Mouse (Mus musculus) midbrain, embryonic 10.5 days (tissue): ENCODE results near the gene Fads1. TPM values are rescaled to one million over a fixed set of nuclear protein-coding genes. Genes with fewer than 3 reads are reported as not detected.
"Not testable (repeated sequence)": the region's sequence is repeated elsewhere in the genome, so short reads cannot be mapped to it uniquely, and the experiment has no call there.

ENCODE experiments used
- DNase-seq: peaks from one replicate; pipeline ENCODE4 v3.0.0-alpha.2; 2017; ENCODE audit warnings: low spot score
- H3K27ac ChIP-seq: fragments of 300-500 bp; sonication (generic); replicated peaks from 2 replicates; pipeline ENCODE4 v1.5.1; 2016; ENCODE audit warnings: mild to moderate bottlenecking
- H3K27me3 ChIP-seq: fragments of 300-500 bp; sonication (generic); 2 replicates; pipeline ENCODE4 v1.6.1; 2016; ENCODE audit warnings: low read depth, mild to moderate bottlenecking; ENCODE audit not compliant: poor library complexity, severe bottlenecking
- H3K36me3 ChIP-seq: fragments of 300-500 bp; sonication (generic); 2 replicates; pipeline ENCODE4 v1.6.1; 2016; ENCODE audit warnings: mild to moderate bottlenecking, moderate library complexity
- H3K4me1 ChIP-seq: fragments of 300-500 bp; sonication (generic); 2 replicates; pipeline ENCODE4 v1.6.1; 2016
- H3K4me3 ChIP-seq: fragments of 300-500 bp; sonication (generic); 2 replicates; pipeline ENCODE4 v1.5.1; 2016; ENCODE audit warnings: mild to moderate bottlenecking, moderate library complexity
- H3K9me3 ChIP-seq: fragments of 300-500 bp; sonication (generic); replicated peaks from 2 replicates; pipeline ENCODE4 v1.6.1; 2016; ENCODE audit warnings: mild to moderate bottlenecking
- WGBS: fragments of 180-500 bp; shearing (Covaris S2); methylation state at CpG from one replicate; pipeline ENCODE4 v1.1.7; 2016; 5-methylcytosine and 5-hydroxymethylcytosine counted together
- polyA plus RNA-seq: library from polyadenylated mRNA; unstranded; fragments of >200 nt; fragmentation: Nextera tagmentation; extraction: Ambion mirVana; gene quantifications from 2 replicates; pipeline ENCODE4 v1.2.1, GENCODE M21; 2016

The Fads1 gene
- 171 and 192 TPM in 2 replicates for polyA plus RNA-seq

GRCm38 (mm10) chr19:10182670-10183298, at the start of gene Fads1:
TSS of gene Fads1 (plus strand) at chr19:10182888.
- H3K9me3 ChIP-seq, result no peaks in the 10 kb centered on the region
- peak within 1 kb of the TSS; percentile 99 for H3K27ac ChIP-seq
- H3K36me3 ChIP-seq, result peaks cover 35% of the 10 kb centered on the region
- peak; percentile 94 for DNase-seq
- H3K4me1 ChIP-seq, result peaks cover 34% of the 10 kb centered on the region
- peak within 1 kb of the TSS; percentile 79 for H3K4me3 ChIP-seq
- no peaks in the 10 kb centered on the region for H3K27me3 ChIP-seq
- WGBS, result under 1% methylated on average over 70 of the region's 70 CpGs

DNA sequence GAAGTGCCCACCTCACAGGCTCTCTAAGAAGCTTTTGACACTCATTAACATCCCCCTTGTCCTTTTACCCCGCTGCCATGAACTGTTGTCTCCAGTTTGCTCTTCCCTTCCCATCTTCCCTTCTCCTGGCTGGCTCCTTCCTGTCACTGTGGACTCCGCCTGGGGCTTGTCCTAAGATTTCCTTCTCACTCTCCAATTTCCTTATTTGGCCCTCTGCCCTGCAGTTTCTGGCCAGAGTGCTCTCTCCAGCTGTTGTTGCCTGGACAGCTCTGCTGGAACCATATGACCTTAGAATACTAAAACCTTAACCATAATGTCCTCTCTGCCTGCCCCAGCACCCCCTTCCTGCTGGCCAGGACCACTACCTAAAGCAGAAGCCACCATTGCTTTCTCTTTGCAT, 48.0 kb upstream of the Fads1 start:
- no peak overlapping the region for H3K27ac ChIP-seq
- no peaks in the 10 kb centered on the region for H3K27me3 ChIP-seq
- peak; percentile 10 for DNase-seq
- 80% methylated on average over 2 of the region's 2 CpGs for WGBS
- H3K4me3 ChIP-seq, result no peak overlapping the region
- no peaks in the 10 kb centered on the region for H3K36me3 ChIP-seq
- H3K9me3 ChIP-seq, result no peaks in the 10 kb centered on the region
- no peaks in the 10 kb centered on the region for H3K4me1 ChIP-seq

GRCm38 (mm10) chr19:10137423-10137822, 45.3 kb upstream of the Fads1 start:
- Histone ChIP-seq H3K9me3 (no peaks in the 10 kb centered on the region), H3K27me3 (no peaks in the 10 kb centered on the region), H3K4me1 (no peaks in the 10 kb centered on the region), H3K27ac (no peak overlapping the region), H3K36me3 (no peaks in the 10 kb centered on the region), H3K4me3 (no peak overlapping the region)
- DNase-seq, result no peak
- WGBS, result 86% methylated on average over 5 of the region's 5 CpGs

DNA sequence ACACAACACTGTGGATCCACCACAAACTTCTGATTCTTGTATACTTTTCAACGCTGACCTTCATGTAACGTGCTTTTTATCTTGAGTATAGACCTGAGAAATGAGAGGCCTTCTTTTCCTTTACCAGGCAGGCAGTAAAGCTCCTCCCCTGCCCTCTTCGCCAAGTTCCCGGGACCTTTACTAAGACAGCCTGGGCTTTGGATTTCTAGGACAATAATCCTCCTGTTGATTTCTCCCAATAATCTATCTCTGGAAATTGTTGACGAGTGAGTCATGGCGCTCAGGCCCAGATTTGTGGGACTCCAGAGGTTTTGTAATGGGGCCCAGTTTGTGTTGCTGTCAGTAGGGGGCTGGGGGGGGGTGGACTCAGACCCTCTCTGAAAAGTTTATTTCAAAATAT, 43.0 kb upstream of the Fads1 start:
- no peak for DNase-seq
- no peak overlapping the region for H3K4me3 ChIP-seq
- H3K27me3 ChIP-seq, result no peaks in the 10 kb centered on the region
- no peak overlapping the region for H3K27ac ChIP-seq
- peaks cover 14% of the 10 kb centered on the region for H3K4me1 ChIP-seq
- H3K36me3 ChIP-seq, result no peaks in the 10 kb centered on the region
- no peaks in the 10 kb centered on the region for H3K9me3 ChIP-seq
- WGBS, result 86% methylated on average over 6 of the region's 6 CpGs

DNA sequence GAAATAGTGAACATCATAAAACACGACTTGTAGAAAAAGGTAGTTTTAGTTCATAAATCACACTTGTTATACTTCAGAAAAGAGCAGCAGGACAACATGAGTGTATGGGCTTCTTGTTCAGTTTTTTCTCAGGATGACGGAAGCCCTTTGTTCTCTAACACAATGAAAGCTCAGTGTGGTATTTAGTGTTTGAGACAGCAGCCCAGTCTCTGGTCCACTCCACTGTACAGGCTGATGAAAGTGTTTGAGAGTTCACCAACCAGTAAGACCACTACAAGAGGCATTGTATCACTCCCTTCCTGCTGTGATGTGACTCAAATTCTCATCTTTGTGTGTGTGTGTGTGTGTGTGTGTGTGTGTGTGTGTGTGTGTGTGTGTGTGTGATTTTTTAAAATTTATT, 39.0 kb upstream of the Fads1 start:
- Histone ChIP-seq H3K9me3 (no peaks in the 10 kb centered on the region), H3K27ac (peak overlapping the region; percentile 53), H3K4me1 (peaks cover 23% of the 10 kb centered on the region), H3K36me3 (no peaks in the 10 kb centered on the region), H3K4me3 (no peak overlapping the region), H3K27me3 (no peaks in the 10 kb centered on the region)
- no peak for DNase-seq
- 51% methylated on average over 2 of the region's 2 CpGs for WGBS

GRCm38 (mm10) chr19:10144464-10144863, 38.2 kb upstream of the Fads1 start:
- Histone ChIP-seq H3K27me3 (no peaks in the 10 kb centered on the region), H3K27ac (peak overlapping the region; percentile 53; the same call in 1 of the 2 replicates), H3K4me3 (no peak overlapping the region), H3K9me3 (no peaks in the 10 kb centered on the region), H3K4me1 (peaks cover 23% of the 10 kb centered on the region), H3K36me3 (no peaks in the 10 kb centered on the region)
- no peak for DNase-seq
- 60% methylated on average over 4 of the region's 4 CpGs for WGBS

GRCm38 (mm10) chr19:10148555-10148954, 34.1 kb upstream of the Fads1 start:
- WGBS, result 88% methylated on average over 6 of the region's 6 CpGs
- no peak for DNase-seq
- Histone ChIP-seq H3K27ac (no peak overlapping the region), H3K36me3 (no peaks in the 10 kb centered on the region), H3K9me3 (0 out of 2 replicates have a peak, but pooled peaks cover 8% of the 10 kb centered on the region), H3K4me3 (no peak overlapping the region), H3K4me1 (peaks cover 20% of the 10 kb centered on the region), H3K27me3 (no peaks in the 10 kb centered on the region)

DNA sequence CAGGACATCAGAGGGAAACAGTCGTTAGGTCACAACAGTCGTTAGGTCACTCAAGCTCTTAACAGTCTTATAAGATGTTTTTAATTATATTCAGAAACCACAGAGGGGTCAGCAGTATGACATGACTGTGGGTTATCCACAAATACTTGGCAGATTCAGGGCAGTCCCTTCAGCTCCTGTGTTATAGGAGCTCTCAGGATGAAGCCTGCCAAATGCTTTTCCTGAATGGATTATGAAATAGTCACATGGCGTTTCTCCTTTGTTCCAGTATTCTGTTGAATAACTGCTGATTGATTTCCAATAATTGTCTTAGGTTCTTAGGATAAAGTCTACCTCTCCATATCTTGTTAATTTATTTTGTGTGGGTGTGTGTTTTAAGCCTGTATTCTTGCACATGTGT, 33.5 kb upstream of the Fads1 start:
- no peak for DNase-seq
- Histone ChIP-seq H3K9me3 (0 out of 2 replicates have a peak, but pooled peaks cover 8% of the 10 kb centered on the region), H3K4me3 (no peak overlapping the region), H3K36me3 (no peaks in the 10 kb centered on the region), H3K27me3 (no peaks in the 10 kb centered on the region), H3K4me1 (peaks cover 14% of the 10 kb centered on the region), H3K27ac (no peak overlapping the region)
- WGBS, result 81% methylated on average over 3 of the region's 3 CpGs

DNA sequence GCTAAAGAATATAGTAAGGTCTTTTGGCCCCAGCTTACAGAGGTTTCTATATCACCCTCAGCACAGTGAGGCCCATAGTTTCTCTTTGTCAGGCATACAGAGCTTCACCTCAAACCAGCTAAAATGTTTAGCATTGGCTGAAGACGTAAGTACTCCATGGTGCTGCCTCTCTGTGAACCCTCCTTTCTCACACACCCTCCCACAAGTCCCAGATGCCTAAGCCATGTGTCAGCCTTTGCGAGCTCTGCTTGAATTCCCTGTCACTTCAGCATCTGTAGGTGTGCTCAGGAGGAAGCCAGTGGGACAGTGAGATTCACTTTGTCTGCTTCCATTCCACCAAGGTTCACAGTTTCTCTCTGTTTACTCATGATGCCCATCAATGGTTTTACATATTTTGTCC, 25.0 kb upstream of the Fads1 start:
- Histone ChIP-seq H3K27ac (no peak overlapping the region), H3K27me3 (no peaks in the 10 kb centered on the region), H3K4me3 (no peak overlapping the region), H3K4me1 (no peaks in the 10 kb centered on the region), H3K36me3 (no peaks in the 10 kb centered on the region), H3K9me3 (0 out of 2 replicates have a peak, but pooled peaks cover 6% of the 10 kb centered on the region)
- no peak for DNase-seq
- WGBS, result 78% methylated on average over 2 of the region's 2 CpGs

- Histone ChIP-seq H3K27ac (no peak overlapping the region), H3K4me3 (no peak overlapping the region), H3K27me3 (no peaks in the 10 kb centered on the region), H3K9me3 (no peaks in the 10 kb centered on the region), H3K36me3 (no peaks in the 10 kb centered on the region), H3K4me1 (no peaks in the 10 kb centered on the region)
- WGBS, result 92% methylated on average over 3 of the region's 3 CpGs
- DNase-seq, result no peak
Measured at GRCm38 (mm10) chr19:10163896-10164295, 18.8 kb upstream of the Fads1 start.

GRCm38 (mm10) chr19:10165928-10166327, 16.8 kb upstream of the Fads1 start:
- not testable (repeated sequence) for H3K36me3 ChIP-seq, H3K9me3 ChIP-seq, DNase-seq, H3K27me3 ChIP-seq, H3K4me1 ChIP-seq, H3K4me3 ChIP-seq, H3K27ac ChIP-seq
- 91% methylated on average over 4 of the region's 4 CpGs for WGBS

DNA sequence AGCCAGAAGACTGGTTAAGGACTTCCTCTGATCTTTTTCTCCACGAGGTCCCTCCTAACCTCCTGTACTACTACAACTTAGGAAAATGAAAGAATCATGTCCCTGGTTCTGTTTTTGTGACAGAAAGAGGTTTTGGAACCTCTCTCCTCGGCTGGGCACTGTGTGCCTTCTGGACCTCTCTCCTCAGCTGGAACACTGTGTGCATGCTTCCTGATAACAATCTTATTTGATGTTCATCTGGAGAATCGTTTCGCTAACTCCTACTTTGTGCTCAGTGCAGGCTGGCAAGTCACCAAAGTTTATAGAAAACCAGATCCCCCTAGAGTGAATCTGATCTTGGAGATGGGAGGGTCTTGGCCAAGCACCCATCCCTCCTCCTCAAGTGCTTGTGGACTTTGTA, 15.6 kb upstream of the Fads1 start:
- H3K4me3 ChIP-seq, result no peak overlapping the region
- no peaks in the 10 kb centered on the region for H3K36me3 ChIP-seq
- H3K4me1 ChIP-seq, result peaks cover 4% of the 10 kb centered on the region; the same call in 1 of the 2 replicates
- H3K27ac ChIP-seq, result no peak overlapping the region
- WGBS, result 84% methylated on average over 4 of the region's 4 CpGs
- H3K27me3 ChIP-seq, result no peaks in the 10 kb centered on the region
- H3K9me3 ChIP-seq, result peaks cover 4% of the 10 kb centered on the region; the same call in 1 of the 2 replicates
- no peak for DNase-seq

- DNase-seq, result no peak
- H3K27ac ChIP-seq, result no peak overlapping the region
- peaks cover 4% of the 10 kb centered on the region; the same call in 1 of the 2 replicates for H3K9me3 ChIP-seq
- H3K27me3 ChIP-seq, result no peaks in the 10 kb centered on the region
- peaks cover 4% of the 10 kb centered on the region; the same call in 1 of the 2 replicates for H3K4me1 ChIP-seq
- WGBS, result 100% methylated on average over 1 of the region's 1 CpGs
- H3K36me3 ChIP-seq, result no peaks in the 10 kb centered on the region
- H3K4me3 ChIP-seq, result no peak overlapping the region
Measured at GRCm38 (mm10) chr19:10167951-10168350, 14.7 kb upstream of the Fads1 start.
